Mouse (Mus musculus): ENCODE results near the gene Pcyt1a. TPM values are rescaled to one million over a fixed set of nuclear protein-coding genes. Genes with fewer than 3 reads are reported as not detected.
"Not testable (repeated sequence)": the region's sequence is repeated elsewhere in the genome, so short reads cannot be mapped to it uniquely, and the experiment has no call there.

Pcyt1a gene
- polyA plus RNA-seq, 1 experiment = 115 TPM

GRCm38 (mm10) chr16:32487234-32488111 is 56.8 kb downstream of the Pcyt1a start, which contains the start of gene Slc51a:
Slc51a (minus strand) TSS chr16:32487879.
- H3K4me1 ChIP-seq (ENCODE audit: control insufficient read depth, insufficient read depth, insufficient read length, low read length) = peaks cover 21% of the 10 kb centered on the region; the same call in 1 of the 2 replicates
- H3K27ac ChIP-seq (ENCODE audit: insufficient read depth, low read depth, low read length) = peak within 1 kb of the TSS; percentile 95
- peak within 1 kb of the TSS; percentile 67 for H3K4me3 ChIP-seq (ENCODE audit: low read depth, low read length)

GRCm38 (mm10) chr16:32488939-32489338 is 58.2 kb downstream of the Pcyt1a start:
- Histone ChIP-seq H3K27ac (ENCODE audit: insufficient read depth, low read depth, low read length) (peak overlapping the region; percentile 93), H3K27me3 (ENCODE audit: control insufficient read depth, insufficient read depth, low read length) (no peaks in the 10 kb centered on the region), H3K4me1 (ENCODE audit: control insufficient read depth, insufficient read depth, insufficient read length, low read length) (peaks cover 16% of the 10 kb centered on the region; the same call in 1 of the 2 replicates), H3K4me3 (ENCODE audit: low read depth, low read length) (0 out of 2 replicates have a peak overlapping the region, but pooled peaks have one; percentile 12), H3K36me3 (ENCODE audit: control insufficient read depth, insufficient read depth, low read length) (peaks cover 2% of the 10 kb centered on the region; the same call in 1 of the 2 replicates)
- WGBS = 62% methylated on average over 3 of the region's 3 CpGs
- TF ChIP-seq CTCF (IDR thresholded peaks at IDR 0.05; ENCODE audit: extremely low read depth, insufficient read length, insufficient replicate concordance, low read depth, low read length) (no peak), POLR2A (IDR thresholded peaks at IDR 0.05; ENCODE audit: low read depth, low read length) (no peak)

More at GRCm38 (mm10) chr16:32487234-32488111, 56.8 kb downstream of the Pcyt1a start, which contains the start of gene Slc51a:
- Histone ChIP-seq H3K27me3 (ENCODE audit: control insufficient read depth, insufficient read depth, low read length) (no peaks in the 10 kb centered on the region), H3K36me3 (ENCODE audit: control insufficient read depth, insufficient read depth, low read length) (peaks cover 4% of the 10 kb centered on the region; the same call in 1 of the 2 replicates)
- TF ChIP-seq POLR2A (IDR thresholded peaks at IDR 0.05; ENCODE audit: low read depth, low read length) (peak; percentile 71), CTCF (IDR thresholded peaks at IDR 0.05; ENCODE audit: extremely low read depth, insufficient read length, insufficient replicate concordance, low read depth, low read length) (no peak)
- 31% methylated on average over 15 of the region's 15 CpGs for WGBS

- not testable (repeated sequence) for H3K36me3 ChIP-seq (ENCODE audit: control insufficient read depth, insufficient read depth, low read length); H3K27me3 ChIP-seq (ENCODE audit: control insufficient read depth, insufficient read depth, low read length); H3K27ac ChIP-seq (ENCODE audit: insufficient read depth, low read depth, low read length); H3K4me3 ChIP-seq (ENCODE audit: low read depth, low read length); H3K4me1 ChIP-seq (ENCODE audit: control insufficient read depth, insufficient read depth, insufficient read length, low read length)
- 66% methylated on average over 6 of the region's 6 CpGs for WGBS
These were observed 63.6 kb downstream of the Pcyt1a start for GRCm38 (mm10) chr16:32494371-32494770.

- Histone ChIP-seq H3K4me3 (ENCODE audit: low read depth, low read length) (no peak within 1 kb of the TSS), H3K27ac (ENCODE audit: insufficient read depth, low read depth, low read length) (no peak within 1 kb of the TSS), H3K4me1 (ENCODE audit: control insufficient read depth, insufficient read depth, insufficient read length, low read length) (peaks cover 4% of the 10 kb centered on the region; the same call in 1 of the 2 replicates), H3K27me3 (ENCODE audit: control insufficient read depth, insufficient read depth, low read length) (no peaks in the 10 kb centered on the region), H3K36me3 (ENCODE audit: control insufficient read depth, insufficient read depth, low read length) (no peaks in the 10 kb centered on the region)
- TF ChIP-seq CTCF (IDR thresholded peaks at IDR 0.05; ENCODE audit: extremely low read depth, insufficient read length, insufficient replicate concordance, low read depth, low read length) (no peak), POLR2A (IDR thresholded peaks at IDR 0.05; ENCODE audit: low read depth, low read length) (no peak)
- 67% methylated on average over 3 of the region's 3 CpGs for WGBS
These were observed 65.2 kb downstream of the Pcyt1a start, which contains the start of gene Zdhhc19 for GRCm38 (mm10) chr16:32495965-32496364. Zdhhc19 (plus strand) TSS chr16:32496265.

- WGBS = 82% methylated on average over 13 of the region's 13 CpGs
- Histone ChIP-seq H3K27ac (ENCODE audit: insufficient read depth, low read depth, low read length) (no peak overlapping the region), H3K36me3 (ENCODE audit: control insufficient read depth, insufficient read depth, low read length) (no peaks in the 10 kb centered on the region), H3K4me1 (ENCODE audit: control insufficient read depth, insufficient read depth, insufficient read length, low read length) (peaks cover 4% of the 10 kb centered on the region; the same call in 1 of the 2 replicates), H3K27me3 (ENCODE audit: control insufficient read depth, insufficient read depth, low read length) (no peaks in the 10 kb centered on the region), H3K4me3 (ENCODE audit: low read depth, low read length) (no peak overlapping the region)
- TF ChIP-seq CTCF (IDR thresholded peaks at IDR 0.05; ENCODE audit: extremely low read depth, insufficient read length, insufficient replicate concordance, low read depth, low read length) (no peak), POLR2A (IDR thresholded peaks at IDR 0.05; ENCODE audit: low read depth, low read length) (no peak)
These were observed 68.3 kb downstream of the Pcyt1a start for GRCm38 (mm10) chr16:32498996-32499395.

- H3K27me3 ChIP-seq (ENCODE audit: control insufficient read depth, insufficient read depth, low read length) = no peaks in the 10 kb centered on the region
- H3K36me3 ChIP-seq (ENCODE audit: control insufficient read depth, insufficient read depth, low read length) = no peaks in the 10 kb centered on the region
- WGBS = 10% methylated on average over 22 of the region's 22 CpGs
- 0 out of 2 replicates have a peak overlapping the region, but pooled peaks have one; percentile 7 for H3K4me3 ChIP-seq (ENCODE audit: low read depth, low read length)
- H3K27ac ChIP-seq (ENCODE audit: insufficient read depth, low read depth, low read length) = no peak overlapping the region
- peaks cover 4% of the 10 kb centered on the region; the same call in 1 of the 2 replicates for H3K4me1 ChIP-seq (ENCODE audit: control insufficient read depth, insufficient read depth, insufficient read length, low read length)
- TF ChIP-seq POLR2A (IDR thresholded peaks at IDR 0.05; ENCODE audit: low read depth, low read length) = no peak
- peak; percentile 97 for TF ChIP-seq CTCF (IDR thresholded peaks at IDR 0.05; ENCODE audit: extremely low read depth, insufficient read length, insufficient replicate concordance, low read depth, low read length)
These were observed 68.8 kb downstream of the Pcyt1a start for GRCm38 (mm10) chr16:32499430-32500037.

GRCm38 (mm10) chr16:32501459-32501858 is 70.7 kb downstream of the Pcyt1a start:
- H3K4me1 ChIP-seq (ENCODE audit: control insufficient read depth, insufficient read depth, insufficient read length, low read length) = peaks cover 4% of the 10 kb centered on the region; the same call in 1 of the 2 replicates
- no peak overlapping the region for H3K4me3 ChIP-seq (ENCODE audit: low read depth, low read length)
- WGBS = 67% methylated on average over 7 of the region's 7 CpGs
- H3K27ac ChIP-seq (ENCODE audit: insufficient read depth, low read depth, low read length) = no peak overlapping the region
- H3K36me3 ChIP-seq (ENCODE audit: control insufficient read depth, insufficient read depth, low read length) = no peaks in the 10 kb centered on the region
- TF ChIP-seq CTCF (IDR thresholded peaks at IDR 0.05; ENCODE audit: extremely low read depth, insufficient read length, insufficient replicate concordance, low read depth, low read length) (no peak), POLR2A (IDR thresholded peaks at IDR 0.05; ENCODE audit: low read depth, low read length) (no peak)
- no peaks in the 10 kb centered on the region for H3K27me3 ChIP-seq (ENCODE audit: control insufficient read depth, insufficient read depth, low read length)

Measured in small intestine, adult 2 months (tissue).